Mouse (Mus musculus) CD4-positive helper T cell, adult 2 months (primary cell): ENCODE measurements around the gene Pla2r1.

Experiments
- DNase-seq: peaks from one replicate; pipeline ENCODE4 v3.0.0-alpha.2; 2012; ENCODE audit warnings: low read depth, missing footprints, low spot score

The Pla2r1 gene

DNA sequence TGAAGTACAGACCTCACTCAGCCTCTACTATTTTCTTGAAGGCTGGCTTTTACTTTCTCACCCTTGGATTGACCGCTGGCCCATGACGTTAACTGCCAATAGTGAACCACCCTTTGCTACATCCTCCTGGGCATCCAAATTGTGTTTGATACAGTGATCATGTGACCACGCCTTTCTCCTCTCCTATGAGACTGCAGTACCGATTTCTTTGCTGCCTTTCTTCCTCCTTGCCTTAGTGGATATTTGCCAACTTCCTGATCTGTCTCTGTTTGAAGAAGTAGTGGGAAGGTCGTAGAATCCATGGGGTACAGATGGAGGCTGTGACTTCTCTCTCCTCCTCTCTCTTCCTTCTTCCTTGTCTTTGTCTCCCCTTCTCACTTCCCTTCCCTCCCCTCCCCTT, 147.7 kb downstream of the Pla2r1 start:
- no peak for DNase-seq

DNA sequence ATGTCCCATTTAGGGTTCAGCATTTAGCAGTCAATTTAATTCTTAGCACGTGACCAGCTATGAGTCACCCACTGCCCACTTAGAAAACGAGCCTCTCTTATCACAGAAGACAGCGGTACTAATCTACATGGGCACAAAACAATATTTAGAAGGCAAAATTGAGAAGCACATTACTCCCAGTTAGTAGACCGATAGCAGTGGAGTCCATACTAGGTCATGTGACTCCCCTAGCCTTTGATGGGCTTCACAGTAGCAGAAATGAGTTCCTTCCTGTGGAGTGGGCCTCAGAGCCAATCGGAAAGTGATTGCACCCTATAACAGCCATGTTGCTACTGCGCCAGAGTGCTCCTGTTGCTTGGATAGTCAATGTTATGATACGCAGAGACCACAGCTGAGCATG, 148.3 kb downstream of the Pla2r1 start:
- DNase-seq, result no peak

DNA sequence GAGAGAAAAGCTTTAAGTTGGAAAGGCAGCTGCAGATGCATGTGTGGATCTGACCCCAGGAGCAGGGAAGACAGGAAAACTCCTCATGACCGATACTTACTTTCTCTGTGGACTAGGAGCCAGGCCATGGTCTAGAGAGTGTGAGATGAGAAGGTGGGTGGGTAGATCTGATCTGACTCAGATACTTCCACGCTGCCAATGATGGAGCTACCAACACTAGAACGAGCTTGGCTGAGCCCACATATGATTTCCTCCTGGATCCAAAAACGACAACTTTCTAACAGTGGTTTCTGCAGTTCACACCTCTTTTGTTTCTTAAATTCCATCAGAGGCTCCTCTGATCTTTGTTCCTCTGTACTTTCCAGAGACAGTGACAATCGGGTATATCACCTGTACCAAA, 151.4 kb downstream of the Pla2r1 start:
- no peak for DNase-seq

DNA sequence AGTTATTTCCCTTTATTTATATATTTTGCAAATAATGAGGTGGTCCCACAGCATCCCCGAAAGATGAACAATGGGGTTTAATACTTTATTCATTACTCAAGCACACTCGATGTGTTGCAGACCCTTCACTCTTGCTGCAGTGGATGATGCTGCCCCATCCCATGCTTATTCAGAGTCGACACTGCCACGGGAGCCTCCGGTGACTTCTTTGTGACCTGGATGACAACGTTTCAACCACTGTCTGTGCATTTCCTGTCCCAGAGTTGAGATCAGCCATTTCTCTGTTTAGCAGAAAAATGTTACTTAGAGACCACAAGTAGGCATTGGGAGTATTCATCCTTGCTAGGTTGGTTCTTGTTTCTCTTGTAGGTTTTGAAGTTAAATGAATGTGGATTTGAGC, 159.3 kb downstream of the Pla2r1 start:
- no peak for DNase-seq

DNA sequence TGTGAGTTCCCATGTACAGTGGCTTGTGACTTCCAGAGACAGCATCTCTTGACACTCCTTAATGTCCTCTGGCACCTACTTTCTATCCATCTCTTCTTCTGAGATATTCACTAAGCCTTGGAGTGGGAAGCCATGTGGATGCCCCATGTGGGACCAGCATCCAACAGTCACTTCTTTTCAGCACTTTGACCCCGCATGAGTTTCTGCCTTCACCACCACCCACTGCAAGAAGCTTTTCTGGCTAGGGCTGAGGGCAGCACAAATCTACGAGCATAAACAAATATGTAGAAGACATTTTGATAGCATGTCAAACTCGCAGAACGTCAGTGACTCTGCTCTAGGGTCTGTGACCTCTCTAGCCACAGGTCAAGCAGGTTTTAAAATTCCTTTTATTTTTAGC, 160.8 kb downstream of the Pla2r1 start:
- no peak for DNase-seq

DNA sequence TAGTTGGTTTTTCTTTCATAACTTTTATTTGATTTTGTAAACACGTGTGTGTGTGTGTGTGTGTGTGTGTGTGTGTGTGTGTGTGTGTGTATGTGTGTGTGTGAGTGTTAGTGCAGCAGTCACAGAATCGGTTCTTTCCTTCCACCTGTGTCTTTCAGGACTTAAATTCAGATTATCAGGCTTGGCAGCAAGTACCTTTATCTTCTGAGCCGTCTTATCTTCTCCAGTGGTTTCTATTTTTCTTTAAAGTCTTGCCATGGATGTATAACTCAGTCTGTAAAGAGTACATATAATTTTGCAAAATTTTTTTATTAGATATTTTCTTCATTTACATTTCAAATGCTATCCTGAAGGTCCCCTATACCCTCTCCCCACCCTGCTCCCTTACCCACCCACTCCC, 165.7 kb downstream of the Pla2r1 start:
- DNase-seq, result no peak

DNA sequence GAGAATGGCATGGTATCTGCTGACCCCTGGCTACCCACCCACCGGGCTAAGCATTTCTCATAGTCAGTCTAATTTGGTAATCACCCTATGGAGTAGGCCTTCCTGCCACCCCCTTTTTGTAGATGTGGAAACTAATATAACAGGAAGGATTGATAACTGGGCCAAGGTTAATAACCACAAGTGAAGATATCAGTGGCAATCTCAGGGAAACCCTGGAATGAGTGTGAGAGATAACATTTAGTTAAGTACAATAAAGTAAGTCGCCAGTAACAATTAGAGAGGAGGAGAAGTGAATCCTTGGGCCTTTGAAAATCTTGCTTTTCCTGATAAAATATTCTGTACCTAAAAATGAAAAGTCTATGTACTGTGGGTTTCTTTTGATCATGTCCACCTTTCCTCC, 166.3 kb downstream of the Pla2r1 start:
- DNase-seq, result no peak

DNA sequence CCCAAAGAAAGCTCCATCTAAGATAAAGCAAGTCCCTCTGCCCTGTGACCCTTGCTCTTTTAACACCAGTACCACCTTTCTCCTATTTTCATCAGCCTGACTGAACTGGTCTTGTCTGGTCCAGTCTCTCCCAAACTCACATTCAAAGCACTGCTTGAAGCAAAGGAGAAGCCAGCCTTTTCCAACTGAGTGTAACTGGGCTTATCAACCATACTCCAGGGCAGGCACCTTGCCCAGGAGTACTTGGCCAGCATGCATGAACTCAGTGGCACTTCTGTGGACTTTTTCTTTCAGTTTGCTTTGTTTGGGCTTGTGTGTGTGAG, 168.4 kb downstream of the Pla2r1 start:
- no peak for DNase-seq

DNA sequence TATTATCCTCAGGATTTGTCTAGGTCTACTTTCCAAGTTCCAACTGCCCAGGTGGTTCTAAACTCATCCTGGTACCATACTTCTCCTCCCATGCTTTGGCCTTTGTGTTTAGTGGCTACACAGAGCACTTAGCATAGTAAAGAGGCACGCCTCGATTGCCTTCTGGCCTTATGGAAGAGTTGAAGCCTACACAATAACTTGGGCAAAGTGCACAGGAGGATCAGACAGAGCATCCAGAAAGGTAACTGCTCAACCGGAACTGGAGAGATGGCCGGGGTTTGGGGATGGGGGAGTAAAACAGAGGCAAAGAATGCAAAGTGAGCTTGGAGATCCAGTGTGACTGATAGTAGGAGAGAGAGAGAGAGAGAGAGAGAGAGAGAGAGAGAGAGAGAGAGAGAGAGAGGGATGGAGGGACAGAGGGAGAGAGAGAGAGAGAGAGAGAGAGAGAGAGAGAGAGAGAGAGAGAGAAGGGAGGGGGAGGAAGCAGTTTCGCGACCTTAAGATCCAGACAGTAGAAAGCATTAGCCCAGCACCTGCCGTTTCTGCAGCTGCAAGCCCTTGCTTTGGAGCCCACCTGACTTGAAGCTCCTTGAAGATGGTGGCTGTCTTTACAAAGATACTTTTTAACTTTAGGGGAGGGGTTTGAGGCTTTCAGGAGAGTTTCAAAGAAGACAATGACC, 168.9 kb downstream of the Pla2r1 start:
- DNase-seq, result no peak

DNA sequence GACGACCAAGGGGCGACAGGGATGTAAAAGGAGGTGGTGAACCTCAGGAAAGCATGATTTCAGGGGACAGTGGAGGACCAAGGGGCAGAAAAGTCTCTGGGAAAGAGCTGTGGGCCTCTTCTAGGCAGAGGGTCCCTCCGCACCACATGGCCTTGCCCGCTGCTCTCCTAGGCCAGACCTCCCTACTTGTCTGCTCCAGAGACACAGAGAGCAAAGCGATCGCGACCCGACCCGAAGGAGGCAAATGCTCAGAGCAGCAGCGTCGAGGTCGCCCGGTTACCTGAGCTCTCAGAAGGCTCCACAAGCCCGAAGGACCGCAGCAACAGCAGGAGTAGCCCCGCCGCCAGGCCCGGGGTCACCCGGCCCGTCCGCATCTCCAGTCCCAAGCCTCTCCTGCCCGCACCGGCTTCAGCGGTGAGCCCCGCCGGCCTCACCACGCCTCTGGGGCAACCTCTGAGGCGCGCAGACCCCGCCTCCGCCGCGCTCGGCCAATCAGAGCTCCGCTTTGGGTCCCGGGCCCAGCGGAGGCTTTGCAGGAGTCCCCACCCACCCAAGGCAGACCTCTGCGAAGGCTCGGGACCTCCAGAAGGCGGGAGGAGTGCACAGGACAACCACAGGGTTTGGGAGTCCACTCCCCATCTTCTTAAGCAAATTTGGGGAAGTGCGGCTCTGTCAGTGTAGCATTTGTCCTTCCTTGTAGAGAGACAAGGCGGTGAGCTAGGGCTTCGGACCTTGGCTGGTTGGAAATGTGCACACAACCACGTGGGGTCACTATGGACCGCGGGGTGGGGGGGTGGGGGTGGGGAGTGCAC, 170.0 kb downstream of the Pla2r1 start, which contains the start of gene Ly75:
Gene Ly75 (minus strand): TSS at position 446 of the 812 bp plus-strand sequence.
- DNase-seq, result peak; percentile 91

DNA sequence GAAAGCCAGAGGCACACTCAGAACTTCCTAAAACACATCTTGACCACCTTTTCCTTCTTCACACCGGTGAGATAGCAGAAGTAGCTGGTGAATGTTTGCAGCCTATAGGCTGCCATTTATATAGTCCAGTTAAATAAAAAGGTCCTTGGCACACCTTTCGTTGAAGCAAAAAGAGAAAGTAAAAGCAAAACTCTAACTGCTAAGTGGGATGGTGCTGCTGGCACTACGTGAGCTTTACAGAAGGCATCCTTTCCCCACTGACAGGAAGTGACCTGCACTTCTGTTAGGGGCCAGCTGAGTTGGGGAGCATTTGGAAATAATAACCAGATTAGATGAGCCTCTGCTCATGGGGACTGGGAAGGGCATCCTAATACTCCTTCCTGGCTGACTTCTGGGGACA, 170.8 kb downstream of the Pla2r1 start:
- peak; percentile 74 for DNase-seq

DNA sequence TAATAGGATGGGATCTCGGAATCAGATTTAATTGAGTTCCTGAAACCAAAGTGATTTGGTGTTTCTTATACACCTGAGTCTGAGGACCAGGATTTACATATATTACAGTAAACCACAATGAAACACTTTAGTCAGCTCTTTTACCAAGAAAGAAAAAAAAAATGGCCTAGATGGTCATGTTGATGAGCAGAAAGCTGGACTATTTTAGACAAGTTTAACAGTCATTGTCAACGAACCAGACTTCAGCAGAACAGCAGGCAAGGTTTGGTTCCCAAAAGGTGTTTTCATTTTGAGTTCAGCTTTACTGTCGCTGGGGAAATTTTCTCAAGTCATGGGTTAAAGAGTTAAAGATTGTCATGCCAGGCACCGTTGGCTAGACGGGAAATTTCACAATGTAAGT, 175.8 kb downstream of the Pla2r1 start:
- no peak for DNase-seq

DNA sequence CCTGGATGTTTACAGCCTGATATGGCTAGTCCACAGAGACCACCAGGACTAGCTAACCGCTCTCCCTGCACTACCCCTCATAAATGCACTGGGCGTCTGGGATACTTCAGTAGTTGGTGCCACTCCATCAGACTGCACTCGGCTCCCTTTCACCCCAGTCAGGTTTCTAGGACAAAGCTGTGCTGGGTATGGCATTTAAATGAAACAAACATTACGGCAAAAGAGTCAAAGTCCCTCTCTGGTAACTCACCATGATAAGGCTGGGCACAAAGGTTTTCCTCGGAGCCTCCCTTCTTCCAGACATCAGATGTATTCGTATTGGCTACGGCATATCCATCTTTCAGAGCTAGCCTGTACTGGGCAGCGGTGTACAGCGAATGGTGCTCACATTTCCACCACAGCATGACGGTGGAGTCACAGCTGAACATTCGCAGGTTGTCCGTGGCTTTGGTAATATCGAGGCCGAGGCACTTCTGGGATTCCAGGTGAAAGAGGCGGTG, 177.4 kb downstream of the Pla2r1 start:
- no peak for DNase-seq

DNA sequence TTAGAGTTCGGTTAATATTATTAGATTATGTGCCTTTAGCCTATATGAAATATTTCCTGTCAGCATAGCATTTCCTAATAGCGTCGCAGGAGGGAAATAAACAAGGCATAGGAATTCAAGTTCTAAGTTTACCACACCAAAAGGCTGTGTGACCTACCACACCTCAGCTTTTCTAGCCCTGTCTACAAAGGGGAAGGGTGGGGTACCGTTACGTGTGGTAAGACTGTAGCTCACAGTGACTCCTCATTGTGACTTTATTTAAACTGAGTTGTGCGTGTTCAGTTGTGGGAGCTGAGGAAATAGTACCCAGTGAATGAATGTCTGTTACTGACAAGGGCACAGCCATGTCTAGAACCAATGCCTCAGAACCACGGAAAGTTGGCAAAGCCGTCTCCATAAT, 178.0 kb downstream of the Pla2r1 start:
- peak; percentile 10 for DNase-seq

DNA sequence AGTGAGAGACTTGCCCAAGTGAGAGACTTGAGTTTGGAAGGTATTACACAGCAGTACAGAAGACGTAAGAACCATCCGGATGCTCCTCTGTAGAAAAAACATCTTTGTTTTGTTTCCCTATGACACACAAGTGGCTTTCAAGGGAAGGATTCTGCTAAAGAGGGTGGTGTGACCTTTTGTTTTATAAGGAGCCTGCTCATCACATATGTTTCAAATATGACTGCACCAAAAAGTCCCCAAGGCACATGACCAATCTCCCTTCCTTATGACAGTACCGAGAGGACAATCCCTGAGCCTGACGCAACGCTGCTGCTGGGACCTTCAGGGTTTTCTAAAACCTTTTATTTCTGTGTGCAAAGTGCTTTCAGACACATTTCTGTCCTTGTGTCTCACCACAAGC, 182.9 kb downstream of the Pla2r1 start:
- peak; percentile 23 for DNase-seq

DNA sequence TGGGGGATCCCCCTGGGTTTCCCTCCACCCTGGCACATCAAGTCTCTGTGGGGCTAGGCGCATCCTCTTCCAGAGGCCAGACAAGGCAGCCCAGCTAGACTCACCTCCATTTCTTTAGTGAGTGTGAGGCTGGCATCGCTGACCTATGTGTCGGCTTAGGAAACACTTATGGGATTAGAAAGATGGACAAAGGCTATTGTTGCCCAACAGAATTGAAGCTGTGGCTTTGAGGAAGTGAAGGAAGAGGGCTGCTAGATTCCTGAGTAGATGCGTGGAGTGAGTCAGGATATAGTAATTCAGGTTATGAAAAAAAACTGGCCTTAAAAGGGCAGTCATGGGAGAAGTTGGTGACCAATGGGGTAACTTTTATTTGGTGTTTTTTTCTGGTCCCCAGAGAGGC, 183.7 kb downstream of the Pla2r1 start:
- no peak for DNase-seq

DNA sequence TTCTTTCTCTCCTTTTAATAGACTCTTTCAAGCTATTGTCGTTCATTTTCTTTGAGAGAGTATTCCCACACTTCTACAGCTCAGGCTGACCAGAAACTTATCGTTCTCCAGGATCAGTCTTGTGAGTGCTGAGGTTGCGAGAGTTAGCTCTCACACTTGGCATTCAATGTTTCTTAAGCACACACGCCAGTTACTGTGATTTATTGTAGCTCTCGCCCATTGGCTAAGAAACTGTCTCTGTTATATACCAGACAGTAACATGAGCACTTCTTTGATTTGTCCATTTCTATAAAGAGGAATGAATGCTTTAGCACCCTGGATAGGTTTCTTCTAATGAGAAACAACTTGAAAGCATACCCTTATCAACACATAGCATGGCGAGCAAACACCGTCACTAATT, 185.2 kb downstream of the Pla2r1 start:
- DNase-seq, result no peak
